Mouse (Mus musculus) lung, adult 2 months (tissue): ENCODE data around the gene Pygm.

Experiments
- CTCF ChIP-seq: fragments of 200-500 bp; IDR thresholded peaks from 2 replicates; pipeline ENCODE4 v1.5.1; 2011; ENCODE audit warnings: mild to moderate bottlenecking, low read length, control low read depth; ENCODE audit not compliant: insufficient read depth
- POLR2A ChIP-seq: fragments of 200-500 bp; IDR thresholded peaks from 2 replicates; pipeline ENCODE4 v1.6.1; 2011; ENCODE audit warnings: low read depth, mild to moderate bottlenecking, control low read depth, low read length, borderline replicate concordance; ENCODE audit errors: extremely low read depth

GRCm38 (mm10) chr19:6384128-6384527, at the start of gene Pygm:
- TF ChIP-seq CTCF, result no peak
- peak; percentile 80; the same call in 1 of the 2 replicates for TF ChIP-seq POLR2A
